Mouse (Mus musculus): ENCODE measurements around the gene Gjb1. TPM values are rescaled to one million over a fixed set of nuclear protein-coding genes. Genes with fewer than 3 reads are reported as not detected.

Gene Gjb1
- polyA plus RNA-seq, 1 experiment from 2014 or later, result 1.8 TPM

- peak; percentile 33; the same call in 1 of the 2 replicates for ATAC-seq (ENCODE audit: low FRiP score)
- WGBS, result 26% methylated on average over 36 of the region's 36 CpGs
Observed at GRCm38 (mm10) chrX:101418946-101419724, 43.0 kb downstream of the Gjb1 start.

GRCm38 (mm10) chrX:101419725-101420699 is 43.8 kb downstream of the Gjb1 start:
- Histone ChIP-seq H3K4me2 (peak overlapping the region; percentile 68), H3K27ac (replicated peaks) (peak overlapping the region; percentile 89), H3K4me1 (peaks cover 17% of the 10 kb centered on the region), H3K9ac (replicated peaks) (peak overlapping the region; percentile 67), H3K36me3 (no peaks in the 10 kb centered on the region), H3K4me3 (replicated peaks) (peak overlapping the region; percentile 55), H3K27me3 (replicated peaks) (no peaks in the 10 kb centered on the region), H3K9me3 (replicated peaks) (no peaks in the 10 kb centered on the region)
- WGBS, result 18% methylated on average over 50 of the region's 54 CpGs
- peak; percentile 96 for ATAC-seq (ENCODE audit: low FRiP score)

More at GRCm38 (mm10) chrX:101418946-101419724, 43.0 kb downstream of the Gjb1 start:
- Histone ChIP-seq H3K9ac (replicated peaks) (peak overlapping the region; percentile 67), H3K36me3 (0 out of 2 replicates have a peak, but pooled peaks cover 5% of the 10 kb centered on the region), H3K4me1 (peaks cover 17% of the 10 kb centered on the region), H3K27me3 (replicated peaks) (no peaks in the 10 kb centered on the region), H3K9me3 (replicated peaks) (no peaks in the 10 kb centered on the region), H3K27ac (replicated peaks) (peak overlapping the region; percentile 89), H3K4me3 (replicated peaks) (peak overlapping the region; percentile 55), H3K4me2 (peak overlapping the region; percentile 68)

GRCm38 (mm10) chrX:101420700-101421095 is 44.5 kb downstream of the Gjb1 start, which contains the start of gene Zmym3:
Gene Zmym3 (minus strand): TSS chrX:101420849.
- Histone ChIP-seq H3K4me1 (peaks cover 17% of the 10 kb centered on the region), H3K9ac (replicated peaks) (peak within 1 kb of the TSS; percentile 67), H3K27me3 (replicated peaks) (no peaks in the 10 kb centered on the region), H3K4me2 (peak within 1 kb of the TSS; percentile 59), H3K27ac (replicated peaks) (peak within 1 kb of the TSS; percentile 89), H3K9me3 (replicated peaks) (no peaks in the 10 kb centered on the region), H3K4me3 (replicated peaks) (peak within 1 kb of the TSS; percentile 55), H3K36me3 (no peaks in the 10 kb centered on the region)
- ATAC-seq (ENCODE audit: low FRiP score), result no peak
- 29% methylated on average over 4 of the region's 4 CpGs for WGBS

- H3K36me3 ChIP-seq, result no peaks in the 10 kb centered on the region
- no peak overlapping the region for H3K4me2 ChIP-seq
- H3K4me3 ChIP-seq (replicated peaks), result no peak overlapping the region
- no peaks in the 10 kb centered on the region for H3K27me3 ChIP-seq (replicated peaks)
- peaks cover 2% of the 10 kb centered on the region; the same call in 1 of the 2 replicates for H3K4me1 ChIP-seq
- no peaks in the 10 kb centered on the region for H3K9me3 ChIP-seq (replicated peaks)
- 100% methylated on average over 2 of the region's 2 CpGs for WGBS
- H3K9ac ChIP-seq (replicated peaks), result no peak overlapping the region
- no peak overlapping the region for H3K27ac ChIP-seq (replicated peaks)
- no peak for ATAC-seq (ENCODE audit: low FRiP score)
Observed at GRCm38 (mm10) chrX:101423462-101423861, 47.3 kb downstream of the Gjb1 start.

- ATAC-seq (ENCODE audit: low FRiP score), result no peak
- Histone ChIP-seq H3K27me3 (replicated peaks) (no peaks in the 10 kb centered on the region), H3K9ac (replicated peaks) (no peak overlapping the region), H3K4me1 (peaks cover 8% of the 10 kb centered on the region; the same call in 1 of the 2 replicates), H3K36me3 (0 out of 2 replicates have a peak, but pooled peaks cover 6% of the 10 kb centered on the region), H3K4me2 (no peak overlapping the region), H3K9me3 (replicated peaks) (no peaks in the 10 kb centered on the region), H3K27ac (replicated peaks) (peak overlapping the region; percentile 89; the same call in 1 of the 2 replicates), H3K4me3 (replicated peaks) (no peak overlapping the region)
- 0% methylated on average over 1 of the region's 1 CpGs for WGBS
Observed at GRCm38 (mm10) chrX:101427774-101428173, 51.6 kb downstream of the Gjb1 start.

- Histone ChIP-seq H3K4me2 (peak overlapping the region; percentile 51), H3K9ac (replicated peaks) (no peak overlapping the region), H3K27me3 (replicated peaks) (no peaks in the 10 kb centered on the region), H3K9me3 (replicated peaks) (no peaks in the 10 kb centered on the region), H3K4me1 (peaks cover 8% of the 10 kb centered on the region; the same call in 1 of the 2 replicates), H3K36me3 (0 out of 2 replicates have a peak, but pooled peaks cover 6% of the 10 kb centered on the region), H3K4me3 (replicated peaks) (peak overlapping the region; percentile 59), H3K27ac (replicated peaks) (peak overlapping the region; percentile 89)
- 25% methylated on average over 7 of the region's 7 CpGs for WGBS
- no peak for ATAC-seq (ENCODE audit: low FRiP score)
Observed at GRCm38 (mm10) chrX:101428785-101429141, 52.6 kb downstream of the Gjb1 start.

- peak within 1 kb of the TSS; percentile 54 for H3K4me2 ChIP-seq
- ATAC-seq (ENCODE audit: low FRiP score), result peak; percentile 96
Observed at GRCm38 (mm10) chrX:101429142-101429949, 53.2 kb downstream of the Gjb1 start, which contains the start of gene Nono. Gene Nono (plus strand): TSS chrX:101429318.

GRCm38 (mm10) chrX:101429976-101430375 is 53.8 kb downstream of the Gjb1 start:
- Histone ChIP-seq H3K4me1 (peaks cover 8% of the 10 kb centered on the region; the same call in 1 of the 2 replicates), H3K27ac (replicated peaks) (peak overlapping the region; percentile 90), H3K36me3 (0 out of 2 replicates have a peak, but pooled peaks cover 6% of the 10 kb centered on the region), H3K4me2 (peak overlapping the region; percentile 54), H3K4me3 (replicated peaks) (peak overlapping the region; percentile 59), H3K9me3 (replicated peaks) (no peaks in the 10 kb centered on the region), H3K9ac (replicated peaks) (peak overlapping the region; percentile 69), H3K27me3 (replicated peaks) (no peaks in the 10 kb centered on the region)
- ATAC-seq (ENCODE audit: low FRiP score), result peak; percentile 67
- 18% methylated on average over 14 of the region's 14 CpGs for WGBS

More at GRCm38 (mm10) chrX:101429142-101429949, 53.2 kb downstream of the Gjb1 start, which contains the start of gene Nono:
- 0 out of 2 replicates have a peak, but pooled peaks cover 6% of the 10 kb centered on the region for H3K36me3 ChIP-seq
- H3K27ac ChIP-seq (replicated peaks), result peak within 1 kb of the TSS; percentile 90
- WGBS, result 22% methylated on average over 49 of the region's 51 CpGs
- no peaks in the 10 kb centered on the region for H3K27me3 ChIP-seq (replicated peaks)
- peak within 1 kb of the TSS; percentile 59 for H3K4me3 ChIP-seq (replicated peaks)
- no peaks in the 10 kb centered on the region for H3K9me3 ChIP-seq (replicated peaks)
- peak within 1 kb of the TSS; percentile 69 for H3K9ac ChIP-seq (replicated peaks)
- peaks cover 8% of the 10 kb centered on the region; the same call in 1 of the 2 replicates for H3K4me1 ChIP-seq

All from neural tube, embryonic 15.5 days (tissue).